Mouse (Mus musculus): ENCODE data around the gene Csn1s2b.
"Not testable (repeated sequence)": the region's sequence is repeated elsewhere in the genome, so short reads cannot be mapped to it uniquely, and the experiment has no call there.

DNA sequence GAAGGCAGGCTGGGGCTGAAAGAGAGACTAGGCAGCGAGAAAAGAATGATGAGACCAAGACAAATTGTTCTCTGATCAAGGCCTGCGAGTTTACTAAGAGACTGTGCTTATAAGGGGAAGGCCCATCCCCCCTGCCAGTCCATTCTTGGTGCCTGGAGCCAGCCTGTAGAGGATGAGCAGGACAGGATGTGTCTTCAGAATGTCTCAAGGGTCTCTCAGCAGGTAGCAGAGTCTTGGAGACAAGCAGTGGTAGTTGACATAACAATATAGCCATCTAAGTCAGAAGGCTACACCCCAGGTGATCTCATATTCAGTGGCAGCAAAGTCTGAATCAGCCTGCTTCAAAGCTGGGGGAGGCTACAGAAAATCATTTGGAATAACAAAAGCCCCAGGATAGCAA lies 35.7 kb upstream of the Csn1s2b start:
- TF ChIP-seq CTCF (IDR thresholded peaks at IDR 0.05; ENCODE audit: low read depth); EP300 (optimal IDR thresholded peaks at IDR 0.05): not testable (repeated sequence)

Measured in stomach, postnatal 0 days (tissue).